ENCODE assay signal across 9 mouse cellular contexts in genomic region chr2:165296571-165296970, GRCm38 (mm10). TPM values are rescaled to one million over a fixed set of nuclear protein-coding genes. Genes with fewer than 3 reads are reported as not detected.
DNase-seq lines count a peak whose midpoint lies in the region.
"Had no signal": no experiment of that assay in that cellular context is flagged by ENCODE, and none has a peak within 500 bp of the region (broad histone marks: within the 10 kb centered on the region; RNA-seq: fewer than 3 reads in every experiment).

No protein-coding gene starts in this region.

- DNase-seq in kidney, adult 18-20 months: peak; percentile 68
- DNase-seq in kidney, postnatal 4 days: no peak
- DNase-seq in adrenal gland, adult 8-10 months: peak; percentile 58
- DNase-seq in adrenal gland, postnatal 36 days: peak; percentile 75 to 84
- DNase-seq in kidney, postnatal 25 days: peak; percentile 71 to 89
- no peak for DNase-seq in cerebellum, adult 11-12 months
- DNase-seq in cerebellum, postnatal 10 days: no peak
- DNase-seq: cerebellum, adult 18-20 months; lung, embryonic 14.5 days had no signal

RNA-seq across cellular contexts. Expression of gene Slc35c2, which starts 8.9 kb away (rescaled TPM):
- total RNA-seq in adrenal gland, adult 8-10 months (2022): 10 to 100 TPM; 56.7 to 62.1 (median 58.3) TPM
- 10 to 100 TPM; 44.4 to 59.5 TPM for total RNA-seq in adrenal gland, postnatal 36 days (2021)

RNA-seq across cellular contexts. Expression of gene Elmo2, which starts 29.7 kb away (rescaled TPM):
- 10 to 100 TPM; 22.8 to 36.2 (median 31.4) TPM for total RNA-seq in adrenal gland, adult 8-10 months (2022)
- 10 to 100 TPM; 25.8 to 27.9 TPM for total RNA-seq in adrenal gland, postnatal 36 days (2021)

Comparison
In these comparisons a context has a peak if more than half of its experiments do, and no peak if none do; other contexts are left out.
1. DNase-seq: peak in kidney, adult 18-20 months (single experiment), adrenal gland, adult 8-10 months (single experiment), adrenal gland, postnatal 36 days (2 of 2) and kidney, postnatal 25 days (2 of 2); none in kidney, postnatal 4 days (0 of 2), cerebellum, adult 11-12 months (single experiment) and cerebellum, postnatal 10 days (0 of 2).